In genomic region chr1:153016465-153017163, GRCm38 (mm10) we compare ENCODE assay signal across 11 mouse cellular contexts.
DNase-seq lines count a peak whose midpoint lies in the region; ATAC-seq lines count a peak whose summit lies in the region.
"Had no signal": no experiment of that assay in that cellular context is flagged by ENCODE, and none has a peak within 500 bp of the region (broad histone marks: within the 10 kb centered on the region; RNA-seq: fewer than 3 reads in every experiment).

No protein-coding gene starts in this region.

- peaks cover 17% of the 10 kb centered on the region for H3K4me1 ChIP-seq in forebrain, embryonic 14.5 days (ENCODE audit: control insufficient read depth, insufficient read depth, low read length)
- peaks cover 33% of the 10 kb centered on the region for H3K4me1 ChIP-seq in forebrain, embryonic 10.5 days

- H3K4me3 ChIP-seq in forebrain, embryonic 14.5 days (ENCODE audit: low read depth, low read length): no peak overlapping the region
- H3K4me3 ChIP-seq in forebrain, embryonic 10.5 days: no peak overlapping the region
- H3K4me3 ChIP-seq: stomach, embryonic 15.5 days had no signal

- H3K27ac ChIP-seq in forebrain, embryonic 14.5 days (ENCODE audit: low read depth, low read length): no peak overlapping the region
- H3K27ac ChIP-seq in forebrain, embryonic 10.5 days: no peak overlapping the region
- H3K27ac ChIP-seq: stomach, embryonic 15.5 days had no signal

- WGBS in forebrain, embryonic 14.5 days: 54% methylated on average over 11 of the region's 11 CpGs
- 75% methylated on average over 11 of the region's 11 CpGs for WGBS in forebrain, embryonic 10.5 days

- intact Hi-C loops in left cerebral cortex, postnatal 4 days (cut with DNase I): no loop called here

- ATAC-seq in forebrain, embryonic 14.5 days: no peak
- no peak for ATAC-seq in megakaryocyte, adult 5-6 weeks (ENCODE audit: poor library complexity, severe bottlenecking)

- no peak overlapping the region for H3K4me2 ChIP-seq in forebrain, embryonic 14.5 days (ENCODE audit: low read length)
- H3K4me2 ChIP-seq: stomach, embryonic 15.5 days had no signal

- no peaks in the 10 kb centered on the region for H3K9me3 ChIP-seq in forebrain, embryonic 14.5 days (replicated peaks; ENCODE audit: control insufficient read depth, low read length)
- no peaks in the 10 kb centered on the region for H3K9me3 ChIP-seq in forebrain, embryonic 10.5 days
- H3K9me3 ChIP-seq: stomach, embryonic 15.5 days had no signal

- no peaks in the 10 kb centered on the region for H3K27me3 ChIP-seq in forebrain, embryonic 14.5 days (replicated peaks; ENCODE audit: control insufficient read depth, insufficient read depth, low read length)
- peaks cover 74% of the 10 kb centered on the region for H3K27me3 ChIP-seq in forebrain, embryonic 10.5 days (ENCODE audit: poor library complexity, severe bottlenecking)
- H3K27me3 ChIP-seq: stomach, embryonic 15.5 days had no signal

- H3K36me3 ChIP-seq in forebrain, embryonic 14.5 days (ENCODE audit: control insufficient read depth, insufficient read depth, low read length): no peaks in the 10 kb centered on the region
- no peaks in the 10 kb centered on the region for H3K36me3 ChIP-seq in forebrain, embryonic 10.5 days (replicated peaks)
- H3K36me3 ChIP-seq: stomach, embryonic 15.5 days had no signal

- peak; percentile 70 for DNase-seq in forebrain, embryonic 14.5 days (ENCODE audit: low spot score)
- no peak for DNase-seq in forebrain, embryonic 10.5 days (ENCODE audit: extremely low spot score, low spot score)
- DNase-seq in left cerebral cortex, postnatal 4 days: peak; percentile 56
- no peak for DNase-seq in left cerebral cortex, adult 8-10 months (ENCODE audit: low spot score in 2 of 2)
- peak; percentile 62 for DNase-seq in embryo, embryonic 11 days
- peak; percentile 57 for DNase-seq in mesoderm, embryonic 11.5 days (ENCODE audit: low read depth, low spot score)
- no peak for DNase-seq in right cerebral cortex, postnatal 25 days
- DNase-seq: cerebellum, adult 8-10 months; gastrocnemius, postnatal 36 days had no signal

- H3K9ac ChIP-seq in forebrain, embryonic 14.5 days (ENCODE audit: low read length): no peak overlapping the region
- H3K9ac ChIP-seq: stomach, embryonic 15.5 days had no signal

Comparison
In these comparisons a context has a peak if more than half of its experiments do, and no peak if none do; other contexts are left out.
1. DNase-seq: peak in forebrain, embryonic 14.5 days (single experiment), left cerebral cortex, postnatal 4 days (single experiment), embryo, embryonic 11 days (single experiment) and mesoderm, embryonic 11.5 days (single experiment); none in forebrain, embryonic 10.5 days (single experiment), left cerebral cortex, adult 8-10 months (0 of 2) and right cerebral cortex, postnatal 25 days (single experiment).